8 mouse cellular contexts compared by ENCODE assay signal in genomic region chr5:21185764-21186685, GRCm38 (mm10). TPM values are rescaled to one million over a fixed set of nuclear protein-coding genes. Genes with fewer than 3 reads are reported as not detected.
DNase-seq lines count a peak whose midpoint lies in the region; ATAC-seq and TF ChIP-seq lines count a peak whose summit lies in the region.

Gsap (plus strand) TSS chr5:21186255.

- peak within 1 kb of the TSS; percentile 90 for H3K4me2 ChIP-seq in embryonic facial prominence, embryonic 11.5 days (ENCODE audit: low read depth, low read length)
- peak within 1 kb of the TSS; percentile 78 for H3K4me2 ChIP-seq in midbrain, postnatal 0 days (ENCODE audit: low read depth, low read length, poor library complexity, severe bottlenecking)

- peak; percentile 44 for TF ChIP-seq POLR2A in spleen, adult 2 months (IDR thresholded peaks at IDR 0.05; ENCODE audit: low read depth, low read length)

- peak; percentile 86 for ATAC-seq in embryonic facial prominence, embryonic 11.5 days (replicated peaks; ENCODE audit: insufficient number of reproducible peaks, low FRiP score, low TSS enrichment, low read depth)
- peak; percentile 82 for ATAC-seq in midbrain, postnatal 0 days (ENCODE audit: low FRiP score)

- DNase-seq in left cerebral cortex, adult 18-20 months (ENCODE audit: low spot score in 2 of 2), result peak; percentile 42 to 61
- DNase-seq in left cerebral cortex, adult 11 months (ENCODE audit: low spot score), result no peak
- DNase-seq in embryonic facial prominence, embryonic 11.5 days (ENCODE audit: low spot score), result peak; percentile 55
- DNase-seq in heart, adult 18-20 months, result peak; percentile 83 to 90
- peak; percentile 84 for DNase-seq in kidney, adult 18-20 months
- DNase-seq in liver, result peak; percentile 71
- peak; percentile 45 for DNase-seq in midbrain, postnatal 0 days (ENCODE audit: low spot score)
- DNase-seq in spleen, adult 2 months (ENCODE audit: low read depth in 1 of 2, low spot score in 2 of 2), result peak; percentile 41 to 79

- no peaks in the 10 kb centered on the region for H3K27me3 ChIP-seq in embryonic facial prominence, embryonic 11.5 days (ENCODE audit: control insufficient read depth, insufficient read depth, low read length)
- H3K27me3 ChIP-seq in midbrain, postnatal 0 days (ENCODE audit: insufficient read depth, low read length), result no peaks in the 10 kb centered on the region
- H3K27me3 ChIP-seq in spleen, adult 2 months (ENCODE audit: control insufficient read depth, insufficient read depth, low read length), result no peaks in the 10 kb centered on the region

- 5% methylated on average over 43 of the region's 43 CpGs for WGBS in embryonic facial prominence, embryonic 11.5 days
- WGBS in midbrain, postnatal 0 days, result 4% methylated on average over 41 of the region's 43 CpGs
- WGBS in spleen, adult 2 months, result 4% methylated on average over 42 of the region's 43 CpGs

- H3K9ac ChIP-seq in embryonic facial prominence, embryonic 11.5 days (replicated peaks; ENCODE audit: low read length), result peak within 1 kb of the TSS; percentile 56
- peak within 1 kb of the TSS; percentile 56 for H3K9ac ChIP-seq in midbrain, postnatal 0 days (replicated peaks; ENCODE audit: low read length, poor library complexity, severe bottlenecking)

- no peak for TF ChIP-seq CTCF in midbrain, postnatal 0 days (IDR thresholded peaks at IDR 0.05)
- no peak for TF ChIP-seq CTCF in spleen, adult 2 months (IDR thresholded peaks at IDR 0.05; ENCODE audit: extremely low read depth, insufficient read depth, insufficient read length, insufficient replicate concordance)

- H3K27ac ChIP-seq in embryonic facial prominence, embryonic 11.5 days (replicated peaks; ENCODE audit: low read depth, low read length), result no peak within 1 kb of the TSS
- 0 out of 2 replicates have a peak within 1 kb of the TSS, but pooled peaks have one; percentile 34 for H3K27ac ChIP-seq in midbrain, postnatal 0 days (ENCODE audit: low read depth, low read length)
- H3K27ac ChIP-seq in spleen, adult 2 months (ENCODE audit: insufficient read depth, low read length), result peak within 1 kb of the TSS; percentile 66

- H3K36me3 ChIP-seq in embryonic facial prominence, embryonic 11.5 days (replicated peaks; ENCODE audit: control insufficient read depth, insufficient read depth, low read depth, low read length), result no peaks in the 10 kb centered on the region
- no peaks in the 10 kb centered on the region for H3K36me3 ChIP-seq in midbrain, postnatal 0 days (ENCODE audit: insufficient read depth, low read length)
- H3K36me3 ChIP-seq in spleen, adult 2 months (ENCODE audit: control insufficient read depth, insufficient read depth, low read length), result no peaks in the 10 kb centered on the region

- H3K4me1 ChIP-seq in embryonic facial prominence, embryonic 11.5 days (ENCODE audit: control insufficient read depth, insufficient read depth, low read length), result no peaks in the 10 kb centered on the region
- H3K4me1 ChIP-seq in midbrain, postnatal 0 days (ENCODE audit: insufficient read depth, low read length), result no peaks in the 10 kb centered on the region
- H3K4me1 ChIP-seq in spleen, adult 2 months (ENCODE audit: control insufficient read depth, insufficient read depth, insufficient read length), result peaks cover 14% of the 10 kb centered on the region

- H3K9me3 ChIP-seq in embryonic facial prominence, embryonic 11.5 days (replicated peaks; ENCODE audit: control insufficient read depth, low read length), result no peaks in the 10 kb centered on the region
- no peaks in the 10 kb centered on the region for H3K9me3 ChIP-seq in midbrain, postnatal 0 days (ENCODE audit: low read length)

- peak within 1 kb of the TSS; percentile 43 for H3K4me3 ChIP-seq in embryonic facial prominence, embryonic 11.5 days (ENCODE audit: low read depth, low read length)
- H3K4me3 ChIP-seq in midbrain, postnatal 0 days (ENCODE audit: low read depth, low read length), result peak within 1 kb of the TSS; percentile 44
- H3K4me3 ChIP-seq in spleen, adult 2 months (ENCODE audit: extremely low read depth, insufficient read depth, insufficient read length), result peak within 1 kb of the TSS; percentile 71

RNA-seq across cellular contexts. Expression of gene Gsap, which starts in this region (rescaled TPM):
- 1 to 10 TPM; 4.4 to 5.1 TPM for total RNA-seq in left cerebral cortex, adult 18-20 months (2021)
- polyA plus RNA-seq in embryonic facial prominence, embryonic 11.5 days (2014; fragmentation: Nextera tagmentation; extraction: Ambion mirVana), result 1.7 and 1.8 TPM in 2 replicates
- total RNA-seq in heart, adult 18-20 months (2021), result 1 to 10 TPM; 3.6 to 4.0 TPM
- total RNA-seq in midbrain, postnatal 0 days (2014; rRNA removed), result 7.2 and 8.2 TPM in 2 replicates
- 5.3 and 5.6 TPM in 2 replicates for polyA plus RNA-seq in midbrain, postnatal 0 days (2015; fragmentation: Nextera tagmentation; extraction: Ambion mirVana)
- polyA plus RNA-seq in spleen, adult 2 months (2012; rRNA removed), result 7.0 and 7.9 TPM in 2 replicates
